Mouse (Mus musculus) spleen, adult 2 months (tissue): ENCODE data around the gene Orm1. TPM values are rescaled to one million over a fixed set of nuclear protein-coding genes. Genes with fewer than 3 reads are reported as not detected.
A peak's percentile ranks its signal among the peaks of the same experiment; 100 is the strongest.
"Not testable (repeated sequence)": the region's sequence is repeated elsewhere in the genome, so short reads cannot be mapped to it uniquely, and the experiment has no call there.

ENCODE experiments used
- DNase-seq, 2 experiments: peaks; one replicate each; pipeline versions ENCODE4 v3.0.0 to v3.0.0-alpha.2; 2012 to 2021; ENCODE audit warnings: low spot score in 2 of 2, low read depth in 1 of 2
- H3K27ac ChIP-seq: fragments of 200-500 bp; 2 replicates; pipeline ENCODE4 v1.5.1; 2012; ENCODE audit warnings: low read length, inconsistent platforms; ENCODE audit not compliant: insufficient read depth
- H3K27me3 ChIP-seq: fragments of 200-500 bp; 2 replicates; pipeline ENCODE4 v1.6.1; 2012; ENCODE audit warnings: mild to moderate bottlenecking, moderate library complexity, low read length, inconsistent platforms; ENCODE audit not compliant: control insufficient read depth, insufficient read depth
- H3K36me3 ChIP-seq: fragments of 200-500 bp; 2 replicates; pipeline ENCODE4 v1.6.1; 2012; ENCODE audit warnings: mild to moderate bottlenecking, low read length, inconsistent platforms; ENCODE audit not compliant: control insufficient read depth, insufficient read depth
- H3K4me1 ChIP-seq: fragments of 200-500 bp; 2 replicates; pipeline ENCODE4 v1.6.1; 2011; ENCODE audit warnings: inconsistent platforms; ENCODE audit not compliant: control insufficient read depth, insufficient read depth, insufficient read length
- H3K4me3 ChIP-seq: fragments of 200-500 bp; 2 replicates; pipeline ENCODE4 v1.5.1; 2011; ENCODE audit warnings: mild to moderate bottlenecking, inconsistent platforms; ENCODE audit not compliant: insufficient read depth, insufficient read length; ENCODE audit errors: extremely low read depth
- CTCF ChIP-seq: fragments of 200-500 bp; IDR thresholded peaks from 2 replicates; pipeline ENCODE4 v1.5.1; 2011; ENCODE audit warnings: mild to moderate bottlenecking, inconsistent platforms; ENCODE audit not compliant: insufficient read depth, insufficient read length, insufficient replicate concordance; ENCODE audit errors: extremely low read depth
- POLR2A ChIP-seq: fragments of 200-500 bp; IDR thresholded peaks from 2 replicates; pipeline ENCODE4 v1.6.1; 2011; ENCODE audit warnings: low read depth, low read length, inconsistent platforms
- WGBS: fragments of 180-500 bp; shearing (Covaris S2); methylation state at CpG from one replicate; pipeline ENCODE4 v1.1.7; 2018; 5-methylcytosine and 5-hydroxymethylcytosine counted together
- polyA plus RNA-seq: library from polyadenylated mRNA; depleted of rRNA; stranded (reverse); fragments of >200 nt; gene quantifications from 2 replicates; pipeline ENCODE4 v1.2.3, GENCODE M21; 2012

The Orm1 gene
- polyA plus RNA-seq, 1 experiment, result 0.43 TPM

DNA sequence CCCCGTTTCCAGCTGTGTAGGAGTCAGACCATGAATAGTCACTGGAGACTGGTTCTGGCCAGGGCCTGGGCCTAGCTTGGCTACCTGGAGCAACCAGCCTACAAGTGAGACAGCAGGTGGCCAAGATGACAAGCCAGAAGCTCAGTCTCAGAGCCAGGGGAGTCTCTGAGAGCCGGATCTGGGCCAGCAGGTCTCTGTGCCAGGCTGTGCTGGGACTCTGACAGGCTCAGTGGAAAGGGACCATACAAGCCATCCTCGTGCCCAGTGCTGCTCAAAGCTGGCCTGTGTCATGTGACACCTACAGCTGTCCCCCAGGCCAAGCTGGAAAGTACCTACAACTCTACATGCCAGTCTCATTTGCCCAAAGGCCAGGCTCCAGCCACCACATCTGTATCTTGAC lies 36.0 kb upstream of the Orm1 start:
- no peaks in the 10 kb centered on the region for H3K36me3 ChIP-seq
- no peak for DNase-seq
- WGBS, result 90% methylated on average over 3 of the region's 3 CpGs
- no peaks in the 10 kb centered on the region for H3K27me3 ChIP-seq
- no peak overlapping the region for H3K4me3 ChIP-seq
- no peak overlapping the region for H3K27ac ChIP-seq
- TF ChIP-seq POLR2A (no peak), CTCF (no peak)
- no peaks in the 10 kb centered on the region for H3K4me1 ChIP-seq

DNA sequence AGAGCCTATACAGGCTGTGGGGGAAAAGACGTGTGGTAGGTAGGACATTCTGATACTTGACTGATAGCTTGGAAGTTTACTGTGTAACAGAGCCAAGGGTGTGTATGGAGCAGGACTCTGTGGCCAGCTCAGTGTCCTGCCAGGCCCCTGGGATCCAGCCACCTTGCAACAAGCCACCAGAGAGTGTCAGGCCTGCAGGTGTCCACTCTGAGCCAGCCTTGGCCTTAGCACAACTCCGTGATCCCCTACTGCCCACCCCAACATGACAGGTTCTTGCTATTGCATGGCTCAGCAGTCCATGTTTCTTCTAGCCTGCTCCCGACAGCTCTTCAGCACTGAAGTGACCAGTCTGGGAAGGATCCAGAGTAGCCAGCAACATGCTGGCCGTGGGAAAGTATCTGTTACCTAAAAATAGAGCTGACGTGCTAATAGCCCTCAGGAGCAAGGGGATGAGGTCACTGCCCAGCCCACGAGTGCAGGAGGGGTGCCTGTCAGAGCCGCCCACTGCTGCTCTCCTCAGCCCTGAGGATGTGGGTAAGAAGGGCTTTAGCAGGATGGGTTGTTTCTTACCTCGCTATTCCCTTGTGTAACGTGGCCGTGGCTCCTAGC lies 34.0 kb upstream of the Orm1 start:
- DNase-seq, result no peak
- TF ChIP-seq CTCF (no peak), POLR2A (no peak)
- no peak overlapping the region for H3K4me3 ChIP-seq
- no peaks in the 10 kb centered on the region for H3K36me3 ChIP-seq
- WGBS, result 69% methylated on average over 10 of the region's 10 CpGs
- H3K27me3 ChIP-seq, result no peaks in the 10 kb centered on the region
- H3K27ac ChIP-seq, result no peak overlapping the region
- no peaks in the 10 kb centered on the region for H3K4me1 ChIP-seq

DNA sequence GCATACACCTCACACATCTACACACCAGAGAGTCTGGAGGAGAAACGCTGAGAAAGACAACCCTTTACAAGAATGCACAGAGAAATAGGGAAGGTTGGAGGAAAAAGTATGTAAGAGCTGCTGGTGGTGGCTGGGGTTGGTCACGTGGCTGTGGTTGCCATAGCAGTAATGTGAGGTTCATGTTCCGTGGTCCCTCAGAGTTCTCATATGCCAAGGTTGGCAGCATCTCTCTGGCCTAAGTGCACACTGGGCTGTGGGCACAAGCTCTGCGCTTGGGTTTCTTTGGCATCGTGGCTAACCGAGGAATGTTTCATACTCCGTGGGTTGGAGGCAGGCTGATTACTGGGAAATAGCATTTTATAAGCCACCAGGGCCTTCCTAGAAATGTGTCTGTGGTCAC lies 32.9 kb upstream of the Orm1 start:
- 73% methylated on average over 7 of the region's 7 CpGs for WGBS
- H3K27ac ChIP-seq, result no peak overlapping the region
- no peak for TF ChIP-seq CTCF
- no peak for TF ChIP-seq POLR2A
- no peaks in the 10 kb centered on the region for H3K27me3 ChIP-seq
- no peaks in the 10 kb centered on the region for H3K36me3 ChIP-seq
- no peak overlapping the region for H3K4me3 ChIP-seq
- no peak for DNase-seq
- no peaks in the 10 kb centered on the region for H3K4me1 ChIP-seq

DNA sequence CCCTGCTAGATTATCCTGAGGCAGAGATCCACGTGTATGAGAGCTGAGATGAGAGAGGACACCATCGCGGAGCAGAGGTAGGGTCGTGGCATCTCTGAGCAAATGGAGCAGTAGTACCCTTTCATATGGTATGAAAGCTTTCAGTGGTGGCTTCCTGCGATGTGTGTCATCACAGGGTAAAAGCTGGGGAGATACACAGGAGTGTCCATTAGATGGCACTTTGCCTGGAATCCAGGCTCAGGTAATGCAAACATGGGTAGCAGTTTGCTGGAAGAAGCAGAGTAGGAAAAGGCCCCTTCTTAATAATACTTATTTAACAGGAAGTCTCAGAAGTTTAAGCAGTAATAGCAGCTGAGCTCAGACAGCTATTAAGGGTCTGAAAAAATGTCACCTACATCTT lies 30.3 kb upstream of the Orm1 start:
- H3K4me3 ChIP-seq, result no peak overlapping the region
- H3K27ac ChIP-seq, result no peak overlapping the region
- H3K27me3 ChIP-seq, result no peaks in the 10 kb centered on the region
- no peaks in the 10 kb centered on the region for H3K4me1 ChIP-seq
- TF ChIP-seq CTCF (no peak), POLR2A (no peak)
- DNase-seq, result no peak
- 75% methylated on average over 5 of the region's 5 CpGs for WGBS
- no peaks in the 10 kb centered on the region for H3K36me3 ChIP-seq

DNA sequence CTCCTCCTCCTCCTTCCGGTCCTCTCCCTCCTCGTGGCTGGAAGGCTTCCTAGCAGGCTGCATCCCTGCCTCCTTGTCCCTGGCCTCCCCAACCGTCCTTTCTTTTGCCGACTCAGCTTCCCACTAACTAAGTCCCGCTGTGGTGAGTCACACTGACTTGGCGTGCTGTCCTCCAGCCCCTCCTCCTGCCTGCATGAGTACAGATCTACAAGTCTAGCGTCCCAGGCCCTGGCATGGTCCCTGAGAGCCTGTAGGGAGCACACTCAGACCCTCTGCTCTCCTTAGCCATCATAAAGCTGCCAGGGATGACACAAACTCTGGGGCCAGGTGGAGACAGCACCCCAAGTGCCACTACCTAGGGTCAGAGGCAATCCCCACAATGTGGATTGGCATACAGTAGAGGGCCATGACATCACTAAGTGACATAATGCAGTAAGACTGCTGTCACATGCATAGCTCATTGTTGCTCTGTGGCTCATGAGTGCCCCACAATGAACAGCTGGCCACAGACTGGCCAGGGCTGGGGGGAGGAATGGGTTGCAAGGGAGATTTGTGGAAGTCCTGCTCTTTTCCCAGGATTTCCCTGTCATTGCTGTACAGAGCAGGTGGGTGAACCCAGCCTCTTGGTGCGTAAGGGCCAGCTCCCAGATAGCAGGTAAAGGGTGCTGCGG lies 28.1 kb upstream of the Orm1 start:
- DNase-seq, result no peak
- 62% methylated on average over 8 of the region's 9 CpGs for WGBS
- TF ChIP-seq POLR2A (no peak), CTCF (no peak)
- H3K27me3 ChIP-seq, result no peaks in the 10 kb centered on the region
- H3K4me1 ChIP-seq, result no peaks in the 10 kb centered on the region
- H3K36me3 ChIP-seq, result no peaks in the 10 kb centered on the region
- H3K4me3 ChIP-seq, result no peak overlapping the region
- H3K27ac ChIP-seq, result no peak overlapping the region

DNA sequence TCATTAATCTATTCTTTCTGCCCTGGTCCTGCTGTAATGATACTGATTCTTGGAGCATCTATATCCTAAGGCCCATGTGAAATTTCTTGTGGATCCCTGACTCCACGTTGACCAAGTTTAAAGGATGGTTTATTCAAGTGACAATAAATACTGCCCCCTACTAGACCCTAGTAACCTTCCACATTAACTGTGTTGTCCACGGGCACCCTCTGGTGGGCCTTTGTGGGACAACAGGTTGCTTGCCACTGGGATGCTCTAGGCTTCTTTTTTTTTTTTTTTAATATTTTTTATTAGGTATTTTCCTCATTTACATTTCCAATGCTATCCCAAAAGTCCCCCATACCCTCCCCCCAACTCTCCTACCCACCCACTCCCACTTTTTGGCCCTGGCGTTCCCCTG lies 24.8 kb upstream of the Orm1 start:
- not testable (repeated sequence) for H3K4me3 ChIP-seq, H3K36me3 ChIP-seq, H3K4me1 ChIP-seq, H3K27ac ChIP-seq, H3K27me3 ChIP-seq
- 27% methylated on average over 3 of the region's 3 CpGs for WGBS
- peak; percentile 41; the same call in 1 of the 2 replicates for TF ChIP-seq CTCF
- peak in 1 of 2 experiments; percentile 39 for DNase-seq

DNA sequence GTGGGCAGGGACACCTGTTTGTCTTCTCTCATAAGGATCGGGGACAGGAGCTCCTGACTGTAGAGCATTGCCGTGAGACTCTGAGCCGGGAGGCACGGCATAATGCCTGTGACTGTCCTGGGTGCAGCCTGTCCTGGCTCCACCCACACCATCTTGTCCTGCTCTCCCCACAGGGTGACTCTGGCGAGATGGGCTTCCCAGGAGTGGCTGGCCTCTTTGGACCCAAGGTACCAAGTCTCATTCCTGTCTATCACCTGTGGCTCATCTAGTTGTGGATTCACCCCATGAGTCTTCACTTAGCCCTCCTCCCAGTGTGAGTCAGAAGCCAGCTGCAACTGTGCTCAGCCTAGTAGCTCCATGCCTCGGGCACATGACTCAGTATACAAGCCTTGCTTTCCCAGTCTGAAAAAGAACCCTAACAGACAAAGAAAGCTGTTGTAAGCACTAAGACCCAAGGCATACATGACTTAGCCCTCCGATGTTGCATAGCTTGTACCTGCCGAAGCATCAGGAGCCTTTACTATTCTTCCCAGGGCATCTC lies 21.0 kb upstream of the Orm1 start:
- H3K4me1 ChIP-seq, result no peaks in the 10 kb centered on the region
- no peak overlapping the region for H3K27ac ChIP-seq
- no peak for TF ChIP-seq POLR2A
- no peak for TF ChIP-seq CTCF
- DNase-seq, result no peak
- no peaks in the 10 kb centered on the region for H3K36me3 ChIP-seq
- no peak overlapping the region for H3K4me3 ChIP-seq
- 94% methylated on average over 8 of the region's 8 CpGs for WGBS
- H3K27me3 ChIP-seq, result no peaks in the 10 kb centered on the region
